Mouse (Mus musculus) stomach, embryonic 14.5 days (tissue): ENCODE measurements at regions not wholly inside any gene's neighbourhood (a gene's known extent, or its start where the extent isn't known, plus 50 kb on each side); places are given as distances from the start of the nearest gene placed in this dataset.
"Not testable (repeated sequence)": the region's sequence is repeated elsewhere in the genome, so short reads cannot be mapped to it uniquely, and the experiment has no call there.

Experiments used
- ATAC-seq: fragments of 200-750 bp; cut with Nextera tagmentation; 2 replicates; pipeline ENCODE4 v1.8.0; 2017; ENCODE audit warnings: low read depth, moderate TSS enrichment; ENCODE audit not compliant: insufficient number of reproducible peaks, insufficient read depth, low FRiP score
- H3K27ac ChIP-seq: fragments of 300-500 bp; sonication (generic); 2 replicates; pipeline ENCODE4 v1.5.1; 2014; ENCODE audit warnings: mild to moderate bottlenecking, low read length, moderate library complexity, mixed read lengths
- H3K27me3 ChIP-seq: fragments of 300-500 bp; sonication (generic); 2 replicates; pipeline ENCODE4 v1.6.1; 2014; ENCODE audit warnings: low read length, control low read depth, mixed read lengths; ENCODE audit not compliant: control insufficient read depth, insufficient read depth
- H3K36me3 ChIP-seq: fragments of 300-500 bp; sonication (generic); 2 replicates; pipeline ENCODE4 v1.6.1; 2014; ENCODE audit warnings: mild to moderate bottlenecking, control low read depth, low read length, moderate library complexity, mixed read lengths; ENCODE audit not compliant: control insufficient read depth, insufficient read depth
- H3K4me1 ChIP-seq: fragments of 300-500 bp; sonication (generic); 2 replicates; pipeline ENCODE4 v1.6.1; 2014; ENCODE audit warnings: low read length, control low read depth, mixed read lengths; ENCODE audit not compliant: control insufficient read depth, insufficient read depth
- H3K4me2 ChIP-seq: fragments of 300-500 bp; sonication (generic); replicated peaks from 2 replicates; pipeline ENCODE4 v1.6.1; 2014; ENCODE audit warnings: low read depth, low read length, control low read depth
- H3K4me3 ChIP-seq: fragments of 300-500 bp; sonication (generic); 2 replicates; pipeline ENCODE4 v1.5.1; 2014; ENCODE audit warnings: low read depth, low read length, control low read depth
- H3K9ac ChIP-seq: fragments of 300-500 bp; sonication (generic); replicated peaks from 2 replicates; pipeline ENCODE4 v1.6.1; 2014; ENCODE audit warnings: low read depth, mild to moderate bottlenecking, control low read depth, low read length, moderate library complexity, mixed read lengths
- H3K9me3 ChIP-seq: fragments of 300-500 bp; sonication (generic); 2 replicates; pipeline ENCODE4 v1.6.1; 2016; ENCODE audit warnings: low read depth, low read length, control low read depth; ENCODE audit not compliant: control insufficient read depth
- WGBS: fragments of 180-500 bp; shearing (Covaris S2); extraction: QIAGEN DNeasy Blood & Tissue Kit; methylation state at CpG from one replicate; pipeline ENCODE4 v1.1.7; 2014; 5-methylcytosine and 5-hydroxymethylcytosine counted together

- WGBS, result 91% methylated on average over 1 of the region's 1 CpGs
- H3K9me3 ChIP-seq, result no peaks in the 10 kb centered on the region
Observed at GRCm38 (mm10) chr15:90291848-90292247, 67.7 kb downstream of the Alg10b start.

GRCm38 (mm10) chr15:90294353-90294922, 70.3 kb downstream of the Alg10b start:
- no peaks in the 10 kb centered on the region for H3K36me3 ChIP-seq
- H3K9ac ChIP-seq, result no peak overlapping the region
- H3K4me1 ChIP-seq, result no peaks in the 10 kb centered on the region
- no peak for ATAC-seq
- no peak overlapping the region for H3K4me2 ChIP-seq
- WGBS, result 51% methylated on average over 2 of the region's 2 CpGs
- H3K27me3 ChIP-seq, result no peaks in the 10 kb centered on the region
- H3K9me3 ChIP-seq, result no peaks in the 10 kb centered on the region
- H3K4me3 ChIP-seq, result no peak overlapping the region
- H3K27ac ChIP-seq, result no peak overlapping the region

More at GRCm38 (mm10) chr15:90291848-90292247, 67.7 kb downstream of the Alg10b start:
- no peaks in the 10 kb centered on the region for H3K36me3 ChIP-seq
- ATAC-seq, result no peak
- H3K4me1 ChIP-seq, result no peaks in the 10 kb centered on the region
- H3K27me3 ChIP-seq, result no peaks in the 10 kb centered on the region
- no peak overlapping the region for H3K9ac ChIP-seq
- no peak overlapping the region for H3K4me3 ChIP-seq
- no peak overlapping the region for H3K27ac ChIP-seq
- H3K4me2 ChIP-seq, result no peak overlapping the region

- no peak overlapping the region for H3K9ac ChIP-seq
- H3K4me3 ChIP-seq, result no peak overlapping the region
- H3K36me3 ChIP-seq, result no peaks in the 10 kb centered on the region
- H3K4me2 ChIP-seq, result no peak overlapping the region
- no peak for ATAC-seq
- no peaks in the 10 kb centered on the region for H3K9me3 ChIP-seq
- 88% methylated on average over 7 of the region's 7 CpGs for WGBS
- no peak overlapping the region for H3K27ac ChIP-seq
- H3K4me1 ChIP-seq, result no peaks in the 10 kb centered on the region
- no peaks in the 10 kb centered on the region for H3K27me3 ChIP-seq
Observed at GRCm38 (mm10) chr15:90298566-90298965, 74.5 kb downstream of the Alg10b start.

- no peak overlapping the region for H3K4me2 ChIP-seq
- H3K27ac ChIP-seq, result no peak overlapping the region
- no peaks in the 10 kb centered on the region for H3K4me1 ChIP-seq
- no peaks in the 10 kb centered on the region for H3K36me3 ChIP-seq
- ATAC-seq, result no peak
- no peak overlapping the region for H3K9ac ChIP-seq
- no peaks in the 10 kb centered on the region for H3K9me3 ChIP-seq
- no peak overlapping the region for H3K4me3 ChIP-seq
- H3K27me3 ChIP-seq, result no peaks in the 10 kb centered on the region
- 93% methylated on average over 1 of the region's 1 CpGs for WGBS
Observed at GRCm38 (mm10) chr15:90303393-90303792, 79.3 kb downstream of the Alg10b start.

GRCm38 (mm10) chr15:90305051-90305450, 80.9 kb downstream of the Alg10b start:
- Histone ChIP-seq H3K9me3 (no peaks in the 10 kb centered on the region), H3K4me1 (no peaks in the 10 kb centered on the region), H3K4me3 (no peak overlapping the region), H3K27ac (no peak overlapping the region), H3K27me3 (no peaks in the 10 kb centered on the region), H3K9ac (no peak overlapping the region), H3K36me3 (no peaks in the 10 kb centered on the region), H3K4me2 (no peak overlapping the region)
- 66% methylated on average over 3 of the region's 3 CpGs for WGBS
- no peak for ATAC-seq

GRCm38 (mm10) chr15:90306866-90307265, 82.8 kb downstream of the Alg10b start:
- Histone ChIP-seq H3K36me3 (no peaks in the 10 kb centered on the region), H3K27ac (no peak overlapping the region), H3K4me2 (no peak overlapping the region), H3K4me1 (no peaks in the 10 kb centered on the region), H3K9me3 (no peaks in the 10 kb centered on the region), H3K27me3 (no peaks in the 10 kb centered on the region), H3K9ac (no peak overlapping the region), H3K4me3 (no peak overlapping the region)
- WGBS, result 56% methylated on average over 3 of the region's 3 CpGs
- ATAC-seq, result no peak

GRCm38 (mm10) chr15:90308433-90308832, 84.3 kb downstream of the Alg10b start:
- WGBS, result 27% methylated on average over 5 of the region's 5 CpGs
- not testable (repeated sequence) for H3K27me3 ChIP-seq, H3K4me3 ChIP-seq, H3K9ac ChIP-seq, H3K9me3 ChIP-seq, ATAC-seq, H3K27ac ChIP-seq, H3K4me2 ChIP-seq, H3K4me1 ChIP-seq, H3K36me3 ChIP-seq

GRCm38 (mm10) chr15:90308869-90309268, 84.8 kb downstream of the Alg10b start:
- H3K36me3 ChIP-seq, result no peaks in the 10 kb centered on the region
- H3K4me2 ChIP-seq, result no peak overlapping the region
- WGBS, result 41% methylated on average over 1 of the region's 1 CpGs
- no peak overlapping the region for H3K9ac ChIP-seq
- H3K4me1 ChIP-seq, result no peaks in the 10 kb centered on the region
- no peak overlapping the region for H3K4me3 ChIP-seq
- H3K9me3 ChIP-seq, result no peaks in the 10 kb centered on the region
- H3K27ac ChIP-seq, result no peak overlapping the region
- no peaks in the 10 kb centered on the region for H3K27me3 ChIP-seq
- ATAC-seq, result no peak

- Histone ChIP-seq H3K27ac (no peak overlapping the region), H3K4me2 (no peak overlapping the region), H3K9me3 (no peaks in the 10 kb centered on the region), H3K27me3 (no peaks in the 10 kb centered on the region), H3K4me1 (no peaks in the 10 kb centered on the region), H3K4me3 (no peak overlapping the region), H3K36me3 (no peaks in the 10 kb centered on the region), H3K9ac (no peak overlapping the region)
- no peak for ATAC-seq
Observed at GRCm38 (mm10) chr15:90309664-90310063, 85.6 kb downstream of the Alg10b start.
